Mouse (Mus musculus) adrenal gland, adult 2 months (tissue): ENCODE measurements around the gene Car9. TPM values are rescaled to one million over a fixed set of nuclear protein-coding genes. Genes with fewer than 3 reads are reported as not detected.

Experiments used
- DNase-seq: peaks from one replicate; pipeline ENCODE4 v3.0.0; 2021
- polyA plus RNA-seq: library from polyadenylated mRNA; depleted of rRNA; stranded (reverse); fragments of >200 nt; gene quantifications from 2 replicates; pipeline ENCODE4 v1.2.3, GENCODE M21; 2012; rRNA removed
- total RNA-seq, 2 experiments: library from RNA; stranded (reverse); gene quantifications; 2 replicates each; pipeline ENCODE4 v1.2.3; 2021

Gene Car9
- total and polyA plus RNA-seq, 3 experiments: 0.17 to 0.57 (median 0.28) TPM

GRCm38 (mm10) chr4:43562769-43563600 lies 56.2 kb downstream of the Car9 start:
- no peak for DNase-seq

Other genes starting within 250 kb of the Car9 start
- gene Atp8b5, start 239.8 kb upstream of the Car9 start, total RNA-seq: under 1 TPM; 0.37 to 0.45 TPM
- 0.15 and 0.21 TPM in 2 replicates for gene Atp8b5, start 239.8 kb upstream of the Car9 start, polyA plus RNA-seq
- 10 to 100 TPM; 38.0 to 44.3 TPM for gene Rusc2, start 125.0 kb upstream of the Car9 start, total RNA-seq
- 37.9 and 49.6 TPM in 2 replicates for gene Rusc2, start 125.0 kb upstream of the Car9 start, polyA plus RNA-seq
- gene Fam166b, start 77.8 kb upstream of the Car9 start, total RNA-seq: not detected
- 0.52 TPM in 1 of 2 replicates, not detected in the other for gene Fam166b, start 77.8 kb upstream of the Car9 start, polyA plus RNA-seq
- 10 to 100 TPM; 60.1 to 73.3 TPM for gene Tesk1, start 65.0 kb upstream of the Car9 start, total RNA-seq
- gene Tesk1, start 65.0 kb upstream of the Car9 start, polyA plus RNA-seq: 124 and 142 TPM in 2 replicates
- 1 to 10 TPM; 3.0 to 3.3 TPM for gene Cd72, start 52.3 kb upstream of the Car9 start, total RNA-seq
- gene Cd72, start 52.3 kb upstream of the Car9 start, polyA plus RNA-seq: 3.3 and 3.7 TPM in 2 replicates
- not detected for gene Sit1, start 23.2 kb upstream of the Car9 start, total RNA-seq
- gene Sit1, start 23.2 kb upstream of the Car9 start, polyA plus RNA-seq: 0.28 and 0.73 TPM in 2 replicates
- 10 to 100 TPM; 54.5 to 69.2 TPM for gene Ccdc107, start 14.1 kb upstream of the Car9 start, total RNA-seq
- 376 and 526 TPM in 2 replicates for gene Ccdc107, start 14.1 kb upstream of the Car9 start, polyA plus RNA-seq
- 1 to 10 TPM; 1.0 to 2.1 TPM for gene Arhgef39, start 7.3 kb upstream of the Car9 start, total RNA-seq
- gene Arhgef39, start 7.3 kb upstream of the Car9 start, polyA plus RNA-seq: 4.8 and 6.6 TPM in 2 replicates
- gene Tpm2, start 16.8 kb downstream of the Car9 start, total RNA-seq: 100 to 1,000 TPM in 1 of 2 experiments, 10 to 100 TPM in 1; 43.3 to 120 TPM
- gene Tpm2, start 16.8 kb downstream of the Car9 start, polyA plus RNA-seq: 21.1 and 34.6 TPM in 2 replicates
- 100 to 1,000 TPM; 123 to 178 TPM for gene Creb3, start 55.4 kb downstream of the Car9 start, total RNA-seq
- 178 and 207 TPM in 2 replicates for gene Creb3, start 55.4 kb downstream of the Car9 start, polyA plus RNA-seq
- 100 to 1,000 TPM; 167 to 207 TPM for gene Tln1, start 55.7 kb downstream of the Car9 start, total RNA-seq
- 132 and 174 TPM in 2 replicates for gene Tln1, start 55.7 kb downstream of the Car9 start, polyA plus RNA-seq
- gene Rgp1, start 71.7 kb downstream of the Car9 start, total RNA-seq: 10 to 100 TPM; 47.1 to 50.7 TPM
- 50.1 and 57.4 TPM in 2 replicates for gene Rgp1, start 71.7 kb downstream of the Car9 start, polyA plus RNA-seq
- 10 to 100 TPM in 1 of 2 experiments, 1 to 10 TPM in 1; 6.8 to 13.0 TPM for gene Gba2, start 71.9 kb downstream of the Car9 start, total RNA-seq
- 13.4 and 13.9 TPM in 2 replicates for gene Gba2, start 71.9 kb downstream of the Car9 start, polyA plus RNA-seq
- gene Msmp, start 77.5 kb downstream of the Car9 start, total RNA-seq: 1 to 10 TPM; 1.2 to 3.0 TPM
- 0.94 and 1.5 TPM in 2 replicates for gene Msmp, start 77.5 kb downstream of the Car9 start, polyA plus RNA-seq
- gene Npr2, start 125.0 kb downstream of the Car9 start, total RNA-seq: 10 to 100 TPM; 23.3 to 36.1 TPM
- 34.1 and 38.0 TPM in 2 replicates for gene Npr2, start 125.0 kb downstream of the Car9 start, polyA plus RNA-seq
- under 1 TPM; 0.26 to 0.45 TPM for gene Spag8, start 146.6 kb downstream of the Car9 start, total RNA-seq
- 1.2 and 2.2 TPM in 2 replicates for gene Spag8, start 146.6 kb downstream of the Car9 start, polyA plus RNA-seq
- gene Hint2, start 149.5 kb downstream of the Car9 start, total RNA-seq: 10 to 100 TPM; 48.8 to 96.9 TPM
- gene Hint2, start 149.5 kb downstream of the Car9 start, polyA plus RNA-seq: 78.7 and 106 TPM in 2 replicates
- gene Tmem8b, start 162.0 kb downstream of the Car9 start, total RNA-seq: 1 to 10 TPM; 4.6 to 5.0 TPM
- 14.7 and 17.5 TPM in 2 replicates for gene Tmem8b, start 162.0 kb downstream of the Car9 start, polyA plus RNA-seq
- gene Fam221b, start 162.2 kb downstream of the Car9 start, total RNA-seq: under 1 TPM; 0.23 to 0.24 TPM
- not detected in 2 replicates for gene Fam221b, start 162.2 kb downstream of the Car9 start, polyA plus RNA-seq
- gene Olfr70, start 193.8 kb downstream of the Car9 start, total RNA-seq: not detected
- gene Olfr70, start 193.8 kb downstream of the Car9 start, polyA plus RNA-seq: not detected in 2 replicates
- not detected for gene Olfr71, start 203.3 kb downstream of the Car9 start, total RNA-seq
- not detected in 2 replicates for gene Olfr71, start 203.3 kb downstream of the Car9 start, polyA plus RNA-seq
- 1 to 10 TPM; 2.2 to 3.9 TPM for gene Hrct1, start 220.2 kb downstream of the Car9 start, total RNA-seq
- gene Hrct1, start 220.2 kb downstream of the Car9 start, polyA plus RNA-seq: 8.1 and 14.2 TPM in 2 replicates
- 1 to 10 TPM; 1.5 to 2.4 TPM for gene Spaar, start 223.1 kb downstream of the Car9 start, total RNA-seq
- 2.0 and 2.6 TPM in 2 replicates for gene Spaar, start 223.1 kb downstream of the Car9 start, polyA plus RNA-seq